Mouse (Mus musculus) spleen, embryonic (tissue): ENCODE data around the gene Krtcap3.

Source experiments
- CTCF ChIA-PET: fragments of 350-600 bp; sonication (Branson Sonifier 250); formaldehyde crosslinking; loops from one replicate; lab custom pipeline; 2022; lab: Charles Lee

Gene Krtcap3

DNA sequence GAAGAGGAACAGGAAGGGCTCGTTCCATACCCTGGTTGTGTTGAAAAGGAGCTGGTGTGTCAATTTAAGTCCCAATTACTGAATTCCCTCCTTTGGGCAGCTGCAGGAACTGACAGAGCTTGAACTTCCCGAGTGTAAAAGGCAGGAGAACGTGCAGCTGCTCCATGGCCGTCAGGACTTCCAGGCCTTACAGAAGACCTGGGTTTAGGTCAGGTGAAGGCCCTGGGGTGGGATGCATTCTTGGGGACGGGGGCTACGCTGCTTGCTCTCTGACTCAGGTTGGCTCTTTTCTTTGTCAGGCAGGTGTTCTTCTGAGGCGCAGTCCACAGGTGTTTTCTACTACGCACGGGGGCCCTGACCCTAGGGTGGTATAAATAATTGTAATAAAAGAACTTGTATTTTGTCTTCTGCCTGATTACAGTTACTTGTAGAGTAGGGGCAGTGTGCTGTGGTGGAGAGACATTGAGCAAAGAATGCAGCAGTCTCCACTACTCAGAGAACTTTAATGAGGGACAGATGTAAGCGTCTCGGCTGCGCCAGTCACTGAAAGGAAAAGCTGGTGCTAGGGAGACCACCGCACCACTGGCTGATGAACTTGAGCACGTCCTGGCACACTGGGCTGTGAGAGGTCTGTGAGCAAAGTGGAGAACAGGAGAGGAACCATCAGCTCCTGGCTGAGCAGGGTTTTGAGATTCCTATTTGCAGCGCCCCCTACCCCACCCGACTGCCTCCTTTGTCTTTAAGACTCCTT is 1.5 kb downstream of the Krtcap3 start:
- CTCF ChIA-PET = no interaction called here

DNA sequence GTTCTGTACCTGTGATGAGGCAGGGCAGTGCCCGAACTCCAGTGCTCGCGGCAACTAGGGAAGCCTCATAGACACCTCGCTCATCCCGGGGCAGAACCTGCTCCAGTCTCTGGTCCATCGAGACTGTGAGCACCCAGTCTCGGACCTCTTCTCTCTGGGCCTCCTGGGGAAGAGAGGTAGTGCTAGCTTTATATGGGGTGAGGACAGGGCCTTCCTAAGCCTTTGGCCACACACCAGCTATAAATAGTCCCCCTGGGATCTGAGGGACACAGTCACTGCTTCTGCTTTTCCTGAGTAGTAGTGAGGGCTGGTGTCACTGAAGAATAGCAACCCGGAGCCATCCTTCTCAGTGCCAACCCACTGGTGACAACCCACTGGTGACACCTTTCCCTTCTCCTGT is 2.3 kb downstream of the Krtcap3 start:
- CTCF ChIA-PET = no interaction called here

DNA sequence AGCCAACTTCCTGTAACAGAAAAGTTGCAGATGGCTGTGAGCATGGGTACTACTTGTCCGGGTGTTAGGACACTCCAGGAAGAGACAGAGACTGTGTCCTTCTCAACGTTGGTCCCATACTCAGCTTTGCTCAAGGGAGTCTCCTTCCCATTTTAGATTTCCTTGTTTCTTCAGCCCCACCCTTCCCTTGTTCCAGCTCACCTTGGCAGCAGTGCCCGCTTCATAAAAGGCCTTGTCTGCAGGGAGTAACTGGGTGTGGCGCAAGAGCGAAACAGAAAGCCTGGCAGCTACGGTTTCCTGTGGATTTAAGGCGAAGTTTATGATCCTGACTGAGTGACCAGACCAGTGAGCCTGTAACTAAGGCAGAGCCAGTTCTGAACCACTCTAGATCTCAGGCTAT is 3.0 kb downstream of the Krtcap3 start:
- CTCF ChIA-PET = no interaction called here

DNA sequence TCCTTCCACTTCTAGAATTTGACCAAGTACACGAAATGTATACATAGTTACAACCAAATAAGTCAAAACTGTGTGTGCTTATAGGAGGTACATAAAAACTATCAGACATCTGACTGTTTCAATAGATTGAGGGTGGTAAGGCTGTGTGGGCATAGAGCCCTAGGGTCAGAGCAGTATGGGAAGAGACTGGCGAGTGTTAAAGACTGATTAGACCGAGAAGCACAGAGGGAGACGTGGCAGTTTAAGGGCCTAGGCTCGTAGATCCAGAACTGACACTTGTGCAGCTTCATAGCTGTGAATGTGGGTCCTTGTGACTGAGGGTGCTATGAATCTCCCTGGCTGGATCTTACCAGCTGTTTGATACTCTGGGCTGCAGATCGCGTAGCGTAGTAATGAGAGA is 3.4 kb downstream of the Krtcap3 start:
- CTCF ChIA-PET = no interaction called here

DNA sequence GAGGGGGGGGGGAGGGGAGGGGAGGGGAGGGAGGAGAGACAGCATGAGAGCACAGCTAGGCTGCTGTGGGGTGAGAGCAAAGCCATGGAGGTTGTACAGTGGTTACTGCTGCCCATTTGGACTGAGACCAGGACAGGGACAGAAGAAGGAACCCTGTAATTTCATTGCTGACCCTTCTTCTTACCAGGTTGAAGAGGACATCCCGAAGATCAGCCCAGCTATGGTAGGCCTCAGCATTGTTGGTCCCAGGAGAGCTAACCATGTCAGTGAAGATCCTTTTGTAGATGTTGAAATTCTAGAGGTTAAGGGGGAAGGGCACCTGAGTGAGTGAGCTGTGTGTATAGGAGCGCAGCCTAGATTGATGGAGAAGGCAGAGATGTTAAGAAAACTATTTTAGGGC is 3.9 kb downstream of the Krtcap3 start:
- CTCF ChIA-PET = interaction anchor here (0.7 kb wide), 1 partner anchor 99 kb away, joined by 14 read pairs; no protein-coding TSS in a partner anchor

DNA sequence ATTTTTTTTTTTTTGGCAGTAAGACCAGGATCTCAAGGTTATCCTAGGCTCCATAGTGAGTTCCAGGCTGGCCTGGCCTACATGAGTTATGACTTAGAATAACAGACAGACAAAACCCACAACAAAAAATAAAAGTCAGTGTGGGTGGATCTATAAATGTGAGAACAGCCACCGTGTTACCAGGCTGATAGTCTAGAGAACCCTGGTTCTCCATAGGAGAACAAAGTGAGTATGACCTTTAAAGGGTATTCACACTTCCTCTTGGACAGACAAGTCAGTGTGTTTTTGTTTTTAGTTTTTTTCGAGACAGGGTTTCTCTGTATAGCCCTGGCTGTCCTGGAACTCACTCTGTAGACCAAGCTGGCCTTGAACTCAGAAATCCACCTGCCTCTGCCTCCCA is 4.5 kb downstream of the Krtcap3 start:
- CTCF ChIA-PET = interaction anchor here (0.7 kb wide), 1 partner anchor 100 kb away, joined by 14 read pairs; no protein-coding TSS in a partner anchor

DNA sequence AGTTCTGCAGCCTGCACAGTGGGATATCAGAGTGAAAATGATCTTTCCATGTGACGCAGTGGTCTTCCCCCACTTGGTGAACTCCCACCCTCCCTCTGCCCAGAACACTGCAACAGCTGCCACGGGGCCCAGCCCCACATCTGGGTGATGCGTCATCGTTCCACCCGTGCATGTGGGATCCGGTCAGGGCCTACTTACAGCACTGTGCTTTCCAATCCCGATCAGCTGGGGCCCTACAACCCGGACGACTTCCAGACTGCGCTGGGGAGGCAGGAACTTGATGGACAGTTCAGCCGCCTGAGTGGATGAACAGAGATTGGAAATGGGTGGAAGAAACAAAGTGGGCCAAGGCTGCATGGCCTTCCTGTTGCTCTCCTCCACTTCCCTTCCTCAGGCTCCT is 6.1 kb downstream of the Krtcap3 start:
- CTCF ChIA-PET = no interaction called here

DNA sequence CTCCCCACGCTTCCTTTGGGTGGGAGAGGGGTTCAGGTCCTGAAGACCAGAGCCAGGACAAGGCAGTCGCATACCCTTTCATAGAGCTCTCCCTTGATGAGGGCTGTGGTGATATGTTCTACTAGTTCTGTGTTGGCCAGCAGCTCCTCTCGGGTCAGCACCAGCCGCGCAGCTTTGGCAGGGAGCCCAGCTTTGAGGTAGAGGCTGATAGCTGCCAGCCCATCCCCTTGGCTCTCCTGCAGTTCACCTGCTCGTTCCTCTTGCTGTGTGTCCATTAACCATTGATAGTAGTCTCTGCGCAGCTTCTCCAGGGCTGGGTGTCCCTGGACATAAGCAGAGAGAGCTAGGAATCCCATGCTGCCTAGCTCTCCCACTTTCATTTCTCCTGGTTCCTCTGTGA is 14.6 kb downstream of the Krtcap3 start:
- CTCF ChIA-PET = interaction anchor here (0.6 kb wide), 1 partner anchor 1558 kb away, joined by 5 read pairs; no protein-coding TSS in a partner anchor

DNA sequence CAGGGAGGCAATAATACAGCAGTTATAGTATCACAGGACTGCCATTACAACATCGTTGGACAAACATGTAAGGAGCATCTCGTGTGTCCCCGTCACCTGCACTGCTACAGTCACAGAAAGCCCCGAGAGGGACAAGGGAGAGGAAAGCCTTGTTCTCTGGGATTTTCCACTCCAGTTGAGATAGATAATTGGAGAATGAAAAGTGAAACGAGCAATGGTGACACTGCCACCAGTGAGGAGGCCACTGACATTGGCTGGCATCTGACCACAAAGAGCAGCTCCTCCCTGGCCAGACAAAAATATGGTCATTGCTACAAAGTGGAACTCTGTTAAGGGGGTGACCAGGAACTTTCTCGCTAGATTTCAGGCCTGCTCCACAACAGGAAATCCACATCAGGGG is 16.2 kb downstream of the Krtcap3 start:
- CTCF ChIA-PET = no interaction called here

DNA sequence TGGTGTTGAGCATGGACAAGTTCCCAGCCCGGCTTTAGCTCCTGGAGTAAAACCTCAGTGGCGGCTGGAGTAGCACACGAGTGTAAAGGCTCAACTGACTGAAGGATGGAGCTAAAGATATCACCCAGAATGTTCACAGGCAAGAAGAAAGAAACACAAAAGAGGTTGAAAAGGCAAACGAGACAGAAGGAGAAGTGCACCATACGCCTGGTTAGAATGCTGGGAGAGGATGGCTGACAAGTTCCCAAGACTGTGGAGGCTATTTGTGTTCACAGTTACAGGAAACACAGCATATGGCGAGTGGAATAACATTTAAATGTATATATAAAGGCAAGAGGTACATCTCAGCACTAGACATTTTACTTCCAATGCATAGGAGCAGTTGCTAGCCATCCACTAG is 21.5 kb downstream of the Krtcap3 start:
- CTCF ChIA-PET = no interaction called here

DNA sequence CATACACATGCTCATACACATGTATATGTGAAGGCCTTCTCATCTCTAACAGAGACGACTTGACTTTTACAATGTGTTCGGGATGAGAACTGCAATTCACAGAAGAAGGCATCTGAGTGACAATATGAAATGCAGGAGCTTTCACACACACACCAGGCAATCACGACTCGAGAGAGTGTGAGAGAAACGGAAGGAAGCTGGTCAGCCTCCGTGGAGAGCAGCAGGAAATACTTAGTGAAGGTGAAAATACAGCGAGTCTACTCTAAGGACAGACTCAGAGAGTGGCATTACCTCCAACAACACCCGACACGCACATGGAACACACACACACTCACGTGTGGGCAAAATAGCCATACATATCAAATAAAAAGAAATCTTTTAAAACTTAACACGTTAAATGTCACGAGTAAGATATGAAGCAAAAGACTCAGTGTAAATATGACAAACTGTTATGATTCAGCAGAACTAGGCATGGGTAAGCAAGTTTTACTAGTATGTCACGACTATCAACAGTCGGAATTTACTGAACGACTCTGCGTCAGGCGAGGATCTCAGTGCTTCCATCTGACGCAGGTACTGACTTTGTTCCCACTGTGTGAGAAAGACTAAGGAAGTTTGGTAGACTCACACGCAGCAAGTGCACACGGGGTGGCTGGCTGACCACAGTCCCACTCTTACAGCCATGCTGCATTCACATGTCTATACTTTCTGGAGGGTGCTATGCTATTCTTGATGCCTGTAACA is 27.9 kb downstream of the Krtcap3 start:
- CTCF ChIA-PET = no interaction called here

DNA sequence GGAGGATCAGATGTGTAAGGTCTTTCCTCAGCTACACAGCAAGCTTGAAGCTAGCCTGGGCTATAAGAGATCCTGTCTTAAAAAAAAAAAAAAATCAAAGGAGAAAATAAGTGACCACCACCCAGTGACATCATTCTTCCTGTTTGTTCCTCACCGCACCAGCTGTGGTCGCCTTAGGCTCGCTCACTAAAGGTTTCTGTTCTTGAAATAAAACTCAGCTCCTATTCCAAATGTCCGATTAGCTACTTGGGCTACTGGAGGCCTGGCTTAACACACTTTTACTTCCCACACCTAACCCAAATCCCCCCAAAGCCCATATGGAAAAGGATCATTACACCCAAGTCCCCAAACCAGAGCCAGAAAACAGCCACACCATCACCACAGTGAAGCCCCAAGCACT is 36.7 kb downstream of the Krtcap3 start:
- CTCF ChIA-PET = interaction anchor here (0.5 kb wide), 1 partner anchor 17 kb away, joined by 4 read pairs; no protein-coding TSS in a partner anchor

DNA sequence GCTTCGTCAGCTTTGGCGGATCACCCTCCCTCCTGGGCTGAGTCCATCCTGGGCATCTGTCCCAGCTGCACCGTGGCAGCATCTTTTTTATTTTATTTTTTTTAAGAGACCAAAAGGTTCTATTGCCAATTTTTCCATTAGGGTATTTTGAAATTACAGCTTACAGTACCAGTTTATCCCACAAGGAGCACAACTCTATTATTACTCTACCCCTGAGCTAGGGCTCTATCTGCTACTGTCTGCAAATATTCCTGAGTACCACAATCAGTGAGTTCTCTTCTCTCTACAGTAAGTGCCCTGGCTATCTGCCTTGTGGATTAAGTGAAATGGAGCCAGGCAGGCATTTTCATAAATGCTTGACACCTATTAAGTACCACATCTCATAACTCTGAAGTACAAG is 37.2 kb downstream of the Krtcap3 start:
- CTCF ChIA-PET = interaction anchor here (0.5 kb wide), 1 partner anchor 17 kb away, joined by 4 read pairs; no protein-coding TSS in a partner anchor

DNA sequence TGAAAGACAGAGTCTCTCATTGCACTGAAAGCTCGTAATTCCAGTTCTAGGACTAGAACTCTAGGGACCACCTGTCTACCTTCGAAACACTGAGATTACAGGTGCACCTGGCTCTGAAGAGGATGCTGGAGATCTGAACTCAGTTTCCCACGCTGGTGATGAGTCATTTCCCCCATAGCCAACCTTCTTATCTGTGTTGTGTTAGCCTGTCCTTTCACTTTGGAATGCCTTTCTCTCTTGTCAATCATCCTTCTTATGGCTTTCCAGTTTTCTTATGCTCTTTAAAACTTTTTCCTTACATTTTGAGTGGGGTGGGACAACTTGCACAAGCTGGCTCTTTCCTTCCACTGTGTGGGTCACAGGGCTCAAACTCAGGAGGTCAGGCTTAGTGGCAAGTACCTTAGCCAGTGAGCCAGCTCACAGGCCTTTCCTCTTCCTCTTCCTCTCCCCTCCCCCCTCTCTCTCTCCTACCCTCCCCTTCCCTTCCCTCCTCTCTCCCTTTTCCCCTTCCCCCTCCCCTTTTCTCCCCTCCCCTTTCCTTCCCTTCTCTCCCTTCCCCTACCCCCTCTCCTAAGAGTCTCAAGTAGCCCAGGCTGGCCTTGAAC is 38.2 kb downstream of the Krtcap3 start:
- CTCF ChIA-PET = interaction anchor here (0.6 kb wide), 1 partner anchor 33 kb away, joined by 3 read pairs; no protein-coding TSS in a partner anchor

DNA sequence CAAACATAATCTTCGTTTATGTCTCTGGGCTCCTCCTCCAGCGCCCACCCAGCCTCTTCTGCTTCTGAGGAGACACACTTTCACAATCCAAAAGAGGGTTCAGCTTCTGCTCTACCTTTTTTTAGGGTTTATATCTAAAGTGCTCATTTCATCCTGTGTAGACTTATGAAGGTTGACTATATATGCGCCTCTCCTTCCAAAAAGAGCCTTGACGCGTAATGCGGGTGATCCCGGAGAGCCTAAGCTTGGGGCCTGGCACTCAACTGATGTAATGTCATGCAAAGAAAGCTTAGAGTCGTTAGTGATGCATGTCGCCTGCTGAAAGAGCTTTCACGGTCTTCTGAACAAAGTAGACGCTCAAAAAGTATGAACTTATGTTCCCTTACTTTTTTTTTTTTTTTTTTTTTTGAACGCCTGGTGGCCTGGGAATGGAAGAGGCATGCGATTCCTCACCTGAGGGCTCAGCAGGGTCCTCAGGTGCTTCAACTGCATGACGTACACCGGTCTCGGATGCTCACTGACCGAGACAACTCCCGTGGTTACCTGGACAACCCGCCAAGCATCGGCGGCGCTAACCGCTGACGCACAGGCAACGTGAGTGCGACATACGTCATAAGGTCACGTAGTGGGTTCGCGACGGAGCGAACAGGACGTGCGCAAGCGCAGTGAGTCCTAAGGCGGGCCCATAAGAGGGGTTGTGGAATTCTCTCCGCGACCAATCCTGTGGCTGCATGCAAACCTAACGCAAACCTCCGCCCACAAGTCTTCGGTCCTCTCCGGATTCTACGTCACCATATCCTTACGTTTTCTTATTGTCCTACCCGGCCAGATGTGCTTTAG is 39.2 kb downstream of the Krtcap3 start, which contains the start of gene Ift172:
Gene Ift172, minus strand, starts transcription at position 596 of the 840 bp plus-strand sequence.
- CTCF ChIA-PET = interaction anchor here (0.6 to 0.9 kb wide), 6 partner anchors 11 to 236 kb away, joined by 3 to 19 read pairs (median 4); partner anchors contain the start of genes Cad, Gm29609 and Nrbp1

DNA sequence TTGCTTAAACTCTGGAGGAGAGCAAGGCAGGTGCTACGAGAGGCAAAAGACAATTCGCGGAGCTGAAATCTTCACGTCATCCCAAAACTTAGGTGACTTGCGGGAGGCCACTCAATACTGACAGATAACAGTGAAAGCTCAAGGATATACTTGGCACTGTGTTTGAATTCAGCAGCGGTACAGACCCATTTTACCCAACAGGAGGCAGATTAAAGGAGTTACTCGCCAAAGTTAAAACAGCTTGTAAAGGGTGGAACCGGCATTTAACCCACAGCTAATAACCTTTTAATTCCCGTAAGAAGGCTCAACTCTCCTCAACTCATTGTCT is 39.8 kb downstream of the Krtcap3 start:
- CTCF ChIA-PET = interaction anchor here (0.5 to 0.9 kb wide), 2 partner anchors 51 to 53 kb away, joined by 3 read pairs; partner anchors contain the start of gene Nrbp1

DNA sequence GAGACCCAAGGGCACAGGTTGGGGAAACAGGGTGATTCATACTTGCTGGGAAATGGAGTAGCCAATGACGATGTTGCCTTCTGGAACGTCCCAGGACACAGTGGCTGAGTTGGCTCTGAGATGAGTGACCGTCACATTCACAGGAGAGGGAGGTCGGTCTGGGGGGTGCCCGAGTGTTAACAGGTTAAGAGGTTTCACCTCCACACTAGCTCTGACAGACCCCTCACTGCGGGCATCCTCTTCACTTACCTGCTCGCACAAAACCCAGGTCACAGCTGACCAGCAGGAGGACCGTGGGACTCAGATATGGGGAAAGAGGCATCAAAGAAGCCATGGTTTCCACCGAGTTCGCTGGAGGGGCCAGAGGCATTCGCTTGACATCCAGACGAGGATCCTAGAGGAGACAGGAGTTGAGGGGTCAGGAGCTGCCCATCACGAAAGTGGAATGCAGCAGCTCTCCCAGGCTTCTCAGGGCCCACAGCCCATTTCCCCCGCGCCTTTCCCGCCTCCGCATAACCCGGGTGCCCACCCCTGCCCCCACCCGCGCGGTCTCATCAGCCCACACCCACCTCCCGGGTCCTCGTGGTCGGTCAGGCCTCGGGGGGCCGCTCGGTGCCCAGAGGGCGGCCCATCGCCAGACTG is 43.6 kb downstream of the Krtcap3 start:
- CTCF ChIA-PET = interaction anchor here (0.7 kb wide), 1 partner anchor 1369 kb away, joined by 6 read pairs; no protein-coding TSS in a partner anchor

DNA sequence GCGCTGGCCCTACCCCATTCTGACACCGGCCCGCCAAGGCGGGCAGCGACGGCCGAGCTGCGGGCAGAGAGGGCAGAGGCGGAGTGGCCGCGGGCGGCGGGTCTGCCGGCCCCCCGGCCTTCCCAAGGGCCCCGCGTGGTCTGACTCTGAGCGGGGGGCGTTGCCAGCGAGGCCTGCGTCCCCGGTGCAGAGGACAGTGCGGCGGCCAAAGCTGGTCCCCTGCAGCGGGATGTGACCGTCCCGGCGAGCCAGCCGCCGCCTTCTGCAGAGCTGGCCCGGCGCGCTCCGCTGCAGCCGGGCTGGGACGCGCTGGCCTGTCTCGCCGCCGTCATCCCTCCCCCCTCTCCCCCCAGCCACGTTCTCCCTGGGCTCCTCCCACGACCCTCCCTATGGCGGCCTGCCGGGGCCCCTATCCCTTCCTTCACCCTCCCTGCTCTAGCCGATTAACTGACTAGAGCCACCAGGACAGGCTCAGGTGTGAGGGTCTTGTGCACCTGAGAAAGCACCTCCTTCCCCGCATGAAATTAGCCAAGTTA is 44.2 kb downstream of the Krtcap3 start, which contains the start of gene Fndc4:
Gene Fndc4, minus strand, starts transcription at position 475 of the 536 bp plus-strand sequence.
- CTCF ChIA-PET = interaction anchor here (0.7 kb wide), 1 partner anchor 1368 kb away, joined by 6 read pairs; no protein-coding TSS in a partner anchor

DNA sequence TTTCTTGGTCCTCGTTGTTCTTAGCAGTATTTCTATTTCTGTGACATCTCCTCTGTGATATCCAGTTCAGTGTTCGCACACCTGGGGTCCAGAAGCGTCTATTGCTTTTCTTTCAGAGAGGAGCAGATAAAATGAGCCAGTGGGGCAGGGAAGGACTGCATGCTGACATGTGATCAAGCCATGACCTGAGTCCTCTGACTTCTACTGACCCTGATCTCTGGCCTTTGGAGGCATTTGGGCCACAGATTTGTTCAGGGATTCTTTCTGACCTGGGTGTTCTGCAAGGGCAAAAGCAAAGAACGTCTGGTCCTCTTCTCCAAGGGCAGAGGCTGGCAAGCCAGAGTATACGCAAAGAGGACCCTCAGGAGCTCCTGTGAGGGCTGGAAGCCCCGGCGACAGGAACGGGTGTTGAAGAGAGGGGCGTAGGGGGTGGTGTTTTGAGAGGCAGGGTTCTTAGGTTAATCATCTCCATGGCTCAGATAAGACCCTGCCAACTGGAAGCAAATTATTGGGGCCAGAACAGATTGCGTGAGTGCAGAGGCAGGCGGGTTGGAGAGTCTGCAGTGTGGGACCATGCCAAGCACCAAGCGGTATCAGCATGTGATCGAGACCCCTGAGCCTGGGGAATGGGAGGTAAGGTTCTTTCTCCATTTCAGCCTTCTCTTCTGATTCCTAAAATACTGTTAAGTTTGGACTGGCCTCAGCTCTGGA is 45.7 kb downstream of the Krtcap3 start, which contains the start of gene Gckr:
Gene Gckr, plus strand, starts transcription at position 397 of the 711 bp plus-strand sequence.
- CTCF ChIA-PET = no interaction called here
